Mouse (Mus musculus) olfactory bulb, adult 2 months (tissue): Measurements from ENCODE around the gene Pcnx3.

Experiments
- CTCF ChIP-seq: fragments of 200-500 bp; IDR thresholded peaks from 2 replicates; pipeline ENCODE4 v1.5.1; 2012; ENCODE audit warnings: low read depth, mild to moderate bottlenecking, low read length, moderate library complexity; ENCODE audit not compliant: insufficient read depth
- POLR2A ChIP-seq: fragments of 200-500 bp; IDR thresholded peaks from 2 replicates; pipeline ENCODE4 v1.6.1; 2012; ENCODE audit warnings: mild to moderate bottlenecking, low read depth, low read length, moderate library complexity; ENCODE audit not compliant: insufficient read depth

GRCm38 (mm10) chr19:5734325-5734724 is 45.6 kb upstream of the Pcnx3 start:
- TF ChIP-seq CTCF: no peak
- no peak for TF ChIP-seq POLR2A
